Mouse (Mus musculus) cerebellum, adult 2 months (tissue): Measurements from ENCODE around the gene Tlr5. TPM values are rescaled to one million over a fixed set of nuclear protein-coding genes. Genes with fewer than 3 reads are reported as not detected.

ENCODE experiments used
- DNase-seq, 2 experiments: peaks; one replicate each; pipeline ENCODE4 v3.0.0; 2021
- H3K27ac ChIP-seq: fragments of 200-500 bp; 2 replicates; pipeline ENCODE4 v1.5.1; 2012; ENCODE audit warnings: low read length, control low read depth, inconsistent platforms; ENCODE audit not compliant: insufficient read depth
- H3K27me3 ChIP-seq: fragments of 200-500 bp; 2 replicates; pipeline ENCODE4 v1.6.1; 2012; ENCODE audit warnings: inconsistent platforms, mild to moderate bottlenecking, low read length, moderate library complexity; ENCODE audit not compliant: control insufficient read depth, insufficient read depth
- H3K4me1 ChIP-seq: fragments of 200-500 bp; 2 replicates; pipeline ENCODE4 v1.6.1; 2011; ENCODE audit warnings: low read length; ENCODE audit not compliant: control insufficient read depth, insufficient read depth
- H3K4me3 ChIP-seq: fragments of 200-500 bp; replicated peaks from 2 replicates; pipeline ENCODE3; 2011; ENCODE audit warnings: mild to moderate bottlenecking, low read depth, low read length, control low read depth; ENCODE audit not compliant: insufficient read depth
- CTCF ChIP-seq: fragments of 200-500 bp; IDR thresholded peaks from 2 replicates; pipeline ENCODE4 v1.5.1; 2011; ENCODE audit warnings: low read depth, mild to moderate bottlenecking, control low read depth, low read length, moderate library complexity, borderline replicate concordance; ENCODE audit not compliant: insufficient read depth
- POLR2A ChIP-seq: fragments of 200-500 bp; IDR thresholded peaks from 2 replicates; pipeline ENCODE4 v1.6.1; 2011; ENCODE audit warnings: low read length, control low read depth, borderline replicate concordance; ENCODE audit not compliant: insufficient read depth
- WGBS: fragments of 180-500 bp; shearing (Covaris S2); methylation state at CpG from one replicate; pipeline ENCODE4 v1.1.7; 2018; 5-methylcytosine and 5-hydroxymethylcytosine counted together
- polyA plus RNA-seq: library from polyadenylated mRNA; depleted of rRNA; stranded (reverse); fragments of >200 nt; gene quantifications from 2 replicates; pipeline ENCODE4 v1.2.3, GENCODE M21; 2012

The Tlr5 gene
- polyA plus RNA-seq, 1 experiment = 0.28 TPM

GRCm38 (mm10) chr1:182916166-182916565 is 38.4 kb upstream of the Tlr5 start:
- no peak for DNase-seq
- Histone ChIP-seq H3K27me3 (no peaks in the 10 kb centered on the region), H3K27ac (no peak overlapping the region), H3K4me3 (no peak overlapping the region), H3K4me1 (no peaks in the 10 kb centered on the region)
- 97% methylated on average over 5 of the region's 5 CpGs for WGBS
- no peak for TF ChIP-seq POLR2A
- TF ChIP-seq CTCF = no peak

DNA sequence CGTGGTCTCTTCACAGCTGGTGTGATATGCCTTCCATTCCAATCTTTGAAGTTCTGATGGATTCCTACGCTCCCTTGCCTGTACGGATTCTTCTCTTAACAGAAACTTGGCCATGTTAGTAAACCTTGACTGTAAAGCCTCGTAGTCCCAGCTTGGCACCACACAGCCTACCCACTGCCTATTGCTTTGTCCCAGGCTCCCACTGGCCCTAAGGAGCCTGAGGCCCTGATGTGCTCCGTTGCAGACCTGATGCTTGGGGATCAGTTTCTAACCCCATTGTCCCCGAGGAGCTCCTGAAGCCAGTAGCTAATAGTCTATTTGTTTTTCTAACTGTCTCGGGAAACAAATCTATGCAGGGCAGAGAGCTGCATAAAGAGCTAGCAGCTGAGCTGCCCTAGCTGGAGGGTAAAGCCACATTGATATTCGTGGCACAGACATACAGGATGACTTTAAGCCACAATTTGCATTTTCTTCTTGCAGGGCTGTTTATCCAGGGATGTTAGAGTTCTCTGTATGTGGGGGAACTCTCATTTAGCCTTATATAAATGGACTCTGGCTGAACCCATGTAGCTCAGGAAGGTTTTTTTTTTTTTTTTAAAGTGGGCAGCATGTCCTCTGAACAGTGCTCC is 35.8 kb upstream of the Tlr5 start:
- no peak overlapping the region for H3K4me3 ChIP-seq
- no peaks in the 10 kb centered on the region for H3K4me1 ChIP-seq
- TF ChIP-seq CTCF = no peak
- no peak for TF ChIP-seq POLR2A
- no peak for DNase-seq
- no peak overlapping the region for H3K27ac ChIP-seq
- no peaks in the 10 kb centered on the region; the same call in 1 of the 2 replicates for H3K27me3 ChIP-seq
- 43% methylated on average over 8 of the region's 8 CpGs for whole genome bisulfite sequencing

- no peak for DNase-seq
- Histone ChIP-seq H3K4me3 (no peak overlapping the region), H3K4me1 (no peaks in the 10 kb centered on the region), H3K27me3 (no peaks in the 10 kb centered on the region; the same call in 1 of the 2 replicates), H3K27ac (no peak overlapping the region)
- 48% methylated on average over 4 of the region's 4 CpGs for WGBS
- no peak for TF ChIP-seq POLR2A
- TF ChIP-seq CTCF = no peak
Measured at GRCm38 (mm10) chr1:182922824-182923223, 31.8 kb upstream of the Tlr5 start.

GRCm38 (mm10) chr1:182926465-182926864 is 28.1 kb upstream of the Tlr5 start:
- Histone ChIP-seq H3K27me3 (no peaks in the 10 kb centered on the region; the same call in 1 of the 2 replicates), H3K27ac (no peak overlapping the region), H3K4me3 (no peak overlapping the region), H3K4me1 (no peaks in the 10 kb centered on the region)
- TF ChIP-seq CTCF = no peak
- TF ChIP-seq POLR2A = no peak
- WGBS = 88% methylated on average over 6 of the region's 6 CpGs
- DNase-seq = no peak

DNA sequence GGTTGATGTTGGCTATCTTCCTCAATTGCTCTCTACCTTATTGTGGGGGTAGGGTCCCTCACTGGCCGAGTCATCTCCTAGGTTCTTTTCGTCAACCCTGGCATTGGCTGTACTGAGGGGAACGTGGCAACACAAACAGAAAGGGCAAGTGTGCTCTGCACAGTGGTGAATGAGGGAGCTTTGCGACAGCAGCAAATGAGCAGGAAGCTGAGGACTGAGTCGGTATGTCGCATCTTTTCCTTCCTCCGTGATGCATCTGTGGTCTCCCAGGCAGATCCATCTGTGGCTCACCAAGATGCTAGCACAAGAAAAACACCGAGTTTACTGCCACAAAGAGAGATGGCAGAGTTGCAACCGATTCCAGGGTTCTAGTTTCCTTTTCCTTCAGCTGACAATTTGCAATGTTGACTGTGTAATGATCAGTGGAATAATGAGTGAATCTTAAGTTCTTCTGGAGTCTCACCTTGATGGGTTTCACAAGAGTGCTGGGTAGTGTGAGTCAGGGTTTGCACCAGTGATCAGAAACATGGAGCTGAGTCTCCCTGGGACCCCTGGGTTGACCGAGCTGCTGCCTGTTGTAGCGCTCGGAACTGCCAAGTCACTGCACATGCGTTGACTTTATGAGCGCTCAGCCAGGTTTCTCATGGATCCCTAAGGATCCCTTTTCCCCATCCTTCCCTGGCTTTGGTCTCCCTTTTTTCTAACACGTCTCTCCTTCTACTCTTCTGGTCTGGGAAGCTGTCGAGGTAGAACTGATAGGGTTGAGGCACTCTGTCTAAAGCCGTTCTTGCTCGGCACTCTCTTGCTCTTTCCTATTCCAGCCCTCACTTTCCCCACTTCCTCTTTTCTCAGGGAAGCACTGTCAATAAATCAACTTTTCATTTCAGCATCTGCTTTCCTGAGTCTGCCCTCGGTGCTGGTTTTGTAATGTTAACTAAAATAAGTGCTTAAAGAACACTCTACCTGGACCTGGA is 26.4 kb upstream of the Tlr5 start:
- 70% methylated on average over 19 of the region's 19 CpGs for WGBS
- no peak for TF ChIP-seq CTCF
- TF ChIP-seq POLR2A = no peak
- Histone ChIP-seq H3K4me3 (no peak overlapping the region), H3K27me3 (no peaks in the 10 kb centered on the region; the same call in 1 of the 2 replicates), H3K4me1 (no peaks in the 10 kb centered on the region), H3K27ac (no peak overlapping the region)
- no peak for DNase-seq

- TF ChIP-seq POLR2A (no peak), CTCF (no peak)
- 43% methylated on average over 6 of the region's 6 CpGs for WGBS
- Histone ChIP-seq H3K27ac (no peak overlapping the region), H3K27me3 (no peaks in the 10 kb centered on the region; the same call in 1 of the 2 replicates), H3K4me3 (no peak overlapping the region), H3K4me1 (no peaks in the 10 kb centered on the region)
- DNase-seq = no peak
Measured at GRCm38 (mm10) chr1:182935469-182935868, 19.1 kb upstream of the Tlr5 start.

- TF ChIP-seq POLR2A = no peak
- TF ChIP-seq CTCF = no peak
- no peaks in the 10 kb centered on the region for H3K4me1 ChIP-seq
- no peaks in the 10 kb centered on the region; the same call in 1 of the 2 replicates for H3K27me3 ChIP-seq
- DNase-seq = no peak
- H3K4me3 ChIP-seq = no peak overlapping the region
- H3K27ac ChIP-seq = no peak overlapping the region
- 57% methylated on average over 10 of the region's 10 CpGs for WGBS
Measured at GRCm38 (mm10) chr1:182937486-182938120, 17.0 kb upstream of the Tlr5 start.
